Mouse (Mus musculus) C2C12 (cell line): ENCODE data around the gene Slc39a13.

Source experiments
- CEBPB ChIP-seq: IDR thresholded peaks from one replicate; pipeline ENCODE4 v1.6.1; 2011; ENCODE audit warnings: low read depth, mild to moderate bottlenecking, control low read depth, moderate library complexity
- CTCF ChIP-seq: IDR thresholded peaks from one replicate; pipeline ENCODE4 v1.5.1; 2011; ENCODE audit not compliant: control insufficient read depth, insufficient read depth, insufficient read length
- MAX ChIP-seq: IDR thresholded peaks from one replicate; pipeline ENCODE4 v1.6.1; 2011; ENCODE audit warnings: mild to moderate bottlenecking, control low read depth

DNA sequence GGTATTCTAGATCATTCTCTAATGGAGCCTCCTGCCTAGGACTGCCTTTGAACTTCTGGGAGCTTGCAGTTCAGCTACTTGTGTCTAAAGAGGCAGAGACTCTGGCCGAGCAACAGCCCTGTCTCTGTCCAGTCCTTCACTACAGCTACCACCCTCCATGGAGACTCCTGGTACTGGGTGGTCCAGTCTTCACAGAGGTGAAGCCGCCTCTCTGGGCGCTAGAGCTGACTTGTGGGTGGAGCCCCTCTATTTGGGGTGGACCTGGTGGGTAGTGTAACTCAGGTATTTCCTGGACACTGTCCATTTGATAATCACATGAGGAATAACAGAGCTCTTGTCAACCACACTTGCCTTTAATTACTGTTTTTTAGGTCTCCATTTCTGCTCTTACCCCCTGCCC, 50.3 kb downstream of the Slc39a13 start:
- no peak for TF ChIP-seq MAX
- TF ChIP-seq CTCF = no peak
- no peak for TF ChIP-seq CEBPB
